ENCODE assay signal across 19 mouse cellular contexts in the genomic region with DNA sequence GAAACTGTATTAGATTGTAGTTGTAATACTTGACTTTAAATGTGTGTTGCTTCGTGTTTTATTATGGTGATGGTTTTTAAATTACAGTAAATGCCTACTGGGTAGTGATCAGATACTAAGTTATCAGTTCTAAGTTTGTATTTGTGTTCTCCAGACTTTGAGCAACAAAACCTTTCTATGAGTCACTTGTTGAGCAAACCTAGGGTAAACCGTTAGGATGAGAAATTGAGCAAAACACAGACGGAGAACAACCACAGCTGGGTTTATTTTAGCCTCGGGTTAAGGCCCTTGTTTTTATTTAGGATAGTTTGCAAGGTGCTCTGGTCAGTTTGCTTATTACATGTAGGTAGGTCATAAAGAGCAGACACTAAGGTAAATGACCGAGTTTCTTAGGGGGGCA. TPM values are rescaled to one million over a fixed set of nuclear protein-coding genes. Genes with fewer than 3 reads are reported as not detected.
DNase-seq lines count a peak whose midpoint lies in the region; ATAC-seq lines count a peak whose summit lies in the region.
"Had no signal": no experiment of that assay in that cellular context is flagged by ENCODE, and none has a peak within 500 bp of the region (broad histone marks: within the 10 kb centered on the region; RNA-seq: fewer than 3 reads in every experiment).

No protein-coding gene starts in this region.

- peak; percentile 80 for DNase-seq in 416B (ENCODE audit: low read depth)
- no peak for DNase-seq in heart, adult 8-10 months (ENCODE audit: low spot score)
- DNase-seq in spleen, postnatal 14 days (ENCODE audit: low spot score in 2 of 2), result no peak
- DNase-seq: adrenal gland, adult 8-10 months; adrenal gland, postnatal 14 days; adrenal gland, postnatal 36 days; B cell, adult 2 months; cerebellum, adult 11-12 months; cerebellum, adult 2 months; cerebellum, adult 9-10 months; cerebellum, postnatal 10 days; cerebellum, postnatal 25 days; forebrain, postnatal 0 days had no signal

- peak; percentile 71 for ATAC-seq in granulocyte monocyte progenitor cell, adult 5-6 weeks (replicated peaks; ENCODE audit: poor library complexity, severe bottlenecking)
- ATAC-seq in megakaryocyte progenitor cell, adult 5-6 weeks (replicated peaks; ENCODE audit: poor library complexity), result peak; percentile 67
- ATAC-seq: activated CD4-positive, CD25-positive, alpha-beta regulatory T cell, adult 4 months; forebrain, embryonic 13.5 days; forebrain, embryonic 15.5 days; forebrain, postnatal 0 days; Patski had no signal

RNA-seq across cellular contexts. Expression of gene Cdk17, which starts 46.5 kb away (rescaled TPM):
- total RNA-seq in granulocyte monocyte progenitor cell, adult 5-6 weeks (2014; fragmentation: Nextera tagmentation), result 28.1 and 41.6 TPM in 2 replicates
- 36.3 and 40.0 TPM in 2 replicates for total RNA-seq in granulocyte monocyte progenitor cell, adult 5-6 weeks (2017)
- total RNA-seq in megakaryocyte progenitor cell, adult 5-6 weeks (2015), result 36.8 and 43.6 TPM in 2 replicates
- 37.6 and 44.9 TPM in 2 replicates for total RNA-seq in megakaryocyte progenitor cell, adult 5-6 weeks (2017)
- total RNA-seq in heart, adult 8-10 months (2022), result 10 to 100 TPM; 12.3 to 18.1 (median 16.0) TPM
